Mouse (Mus musculus) lung, adult 2 months (tissue): ENCODE results near the gene Ddit4.

Experiments
- CTCF ChIP-seq: fragments of 200-500 bp; IDR thresholded peaks from 2 replicates; pipeline ENCODE4 v1.5.1; 2011; ENCODE audit warnings: mild to moderate bottlenecking, low read length, control low read depth; ENCODE audit not compliant: insufficient read depth
- POLR2A ChIP-seq: fragments of 200-500 bp; IDR thresholded peaks from 2 replicates; pipeline ENCODE4 v1.6.1; 2011; ENCODE audit warnings: low read depth, mild to moderate bottlenecking, control low read depth, low read length, borderline replicate concordance; ENCODE audit errors: extremely low read depth

GRCm38 (mm10) chr10:59964504-59965361, 13.1 kb upstream of the Ddit4 start:
- TF ChIP-seq CTCF (no peak), POLR2A (no peak)
